Mouse (Mus musculus): Measurements from ENCODE around the gene D16Ertd472e.
"Not testable (repeated sequence)": the region's sequence is repeated elsewhere in the genome, so short reads cannot be mapped to it uniquely, and the experiment has no call there.

The D16Ertd472e gene

DNA sequence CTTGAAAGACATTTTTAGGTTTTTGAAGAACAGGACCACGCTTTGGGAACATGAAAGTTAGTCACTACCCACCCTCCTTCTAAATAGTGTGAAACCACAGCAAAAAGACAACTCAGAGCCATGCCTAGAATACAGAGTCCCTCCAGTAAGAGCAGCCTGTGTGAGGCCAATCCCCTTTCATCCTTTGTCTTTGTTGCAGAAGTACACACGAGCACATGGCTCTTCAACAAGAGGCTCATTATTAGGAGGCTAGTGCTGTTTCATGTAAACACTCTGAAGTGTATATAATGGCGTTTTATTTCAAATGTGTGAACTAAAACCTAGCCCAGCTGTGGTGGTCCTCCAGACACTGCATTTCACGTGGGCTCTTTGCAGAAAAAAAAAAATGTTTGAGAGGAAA lies 3.5 kb downstream of the D16Ertd472e start:
- no peak for DNase-seq (ENCODE audit: low spot score in 2 of 2)

DNA sequence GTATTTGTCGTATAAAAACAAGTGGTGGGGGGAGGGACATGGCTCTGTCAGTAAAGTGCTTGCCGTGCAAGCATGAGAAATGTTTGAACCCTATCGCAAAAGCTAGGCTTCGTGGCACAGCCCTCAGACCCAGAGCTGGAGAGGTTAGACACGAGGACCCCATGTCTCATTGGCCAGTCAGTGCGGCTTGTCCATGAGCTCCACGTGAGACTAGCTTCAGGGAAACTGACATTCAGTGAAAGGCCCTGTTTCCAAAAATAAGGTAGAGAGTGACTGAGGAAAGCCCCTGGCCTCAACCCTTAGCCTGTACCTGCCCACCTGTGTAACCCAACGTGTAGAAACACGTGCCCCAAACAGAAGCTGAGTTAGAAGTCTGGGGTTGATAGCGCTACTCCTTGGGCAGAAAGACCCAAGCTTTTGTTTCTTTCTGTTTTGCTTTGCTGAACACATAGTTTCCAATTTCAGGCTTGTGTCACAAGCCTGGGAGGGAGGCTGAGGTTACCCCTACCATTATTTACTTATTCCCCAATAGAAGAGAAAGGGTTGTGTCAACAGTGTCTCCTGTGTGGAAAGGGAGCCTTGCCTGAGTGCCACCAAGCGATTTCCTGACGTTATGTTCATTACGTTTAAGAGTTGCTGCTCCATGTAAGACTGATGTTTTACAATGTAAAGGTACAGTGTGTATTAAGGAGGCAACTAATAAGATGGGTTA lies 12.2 kb downstream of the D16Ertd472e start:
- DNase-seq (ENCODE audit: low spot score in 2 of 2): no peak

DNA sequence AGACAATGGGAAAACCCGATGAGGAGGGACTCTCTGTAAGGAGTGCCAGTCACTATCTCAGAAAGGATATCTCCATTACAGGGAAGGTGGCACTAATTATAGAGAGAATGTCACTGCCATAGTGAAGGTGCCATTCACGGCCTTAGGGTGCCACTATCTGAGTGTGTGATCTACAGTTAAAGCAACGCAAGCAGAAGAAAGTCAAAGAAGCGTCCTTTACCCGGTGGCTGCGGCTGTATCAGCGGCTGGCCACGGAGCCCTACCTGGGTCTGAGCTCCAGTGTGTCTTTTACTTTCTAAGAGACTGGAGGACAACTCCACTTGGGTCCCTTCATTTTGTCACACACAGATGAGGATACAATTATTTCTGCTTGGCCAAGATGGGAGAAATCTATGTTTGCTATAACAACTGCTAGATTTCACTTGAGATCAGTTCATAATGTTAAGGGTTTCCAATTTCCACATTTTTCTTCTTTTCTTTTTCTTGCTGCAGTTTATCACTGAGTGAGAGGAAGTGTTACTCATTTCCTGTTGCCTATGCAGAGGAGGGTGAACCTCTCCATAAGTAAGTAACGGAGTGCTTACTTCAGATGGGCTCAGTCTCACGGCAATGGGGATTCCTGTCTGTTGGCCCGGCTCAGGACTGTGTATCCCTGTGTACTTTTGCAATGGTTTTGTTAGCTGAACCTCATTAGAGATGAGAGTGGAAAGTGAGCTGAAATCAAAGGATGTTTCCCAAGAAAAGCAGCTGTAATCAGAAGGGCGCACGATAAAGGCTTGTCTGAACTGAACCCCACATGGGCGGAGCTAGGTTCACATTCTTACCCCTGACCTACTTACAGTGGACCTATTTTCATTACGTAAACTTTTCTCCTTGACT lies 13.2 kb downstream of the D16Ertd472e start:
- no peak for DNase-seq (ENCODE audit: low spot score in 2 of 2)

DNA sequence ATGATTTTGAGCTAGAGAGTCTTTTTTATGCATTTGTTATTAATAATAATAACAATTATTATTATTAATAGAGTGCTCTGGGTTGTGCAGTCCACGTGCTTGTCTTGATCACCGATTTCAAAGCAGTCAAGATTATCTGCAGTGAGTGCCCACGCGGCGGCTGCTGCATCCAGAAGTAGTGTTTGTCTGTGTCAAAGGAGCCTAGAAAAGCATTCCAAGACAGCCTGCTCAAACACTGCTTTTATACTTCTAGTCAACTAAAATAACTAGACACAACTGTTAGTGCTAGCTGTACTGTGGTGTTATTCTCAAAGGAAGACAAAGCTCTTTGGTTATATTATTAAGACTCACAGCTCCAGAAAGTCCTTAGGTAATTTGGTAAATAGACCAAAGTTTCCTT lies 15.9 kb downstream of the D16Ertd472e start:
- no peak for DNase-seq (ENCODE audit: low spot score in 2 of 2)

GRCm38 (mm10) chr16:78560063-78560462 lies 16.4 kb downstream of the D16Ertd472e start:
- DNase-seq (ENCODE audit: low spot score in 2 of 2): no peak

DNA sequence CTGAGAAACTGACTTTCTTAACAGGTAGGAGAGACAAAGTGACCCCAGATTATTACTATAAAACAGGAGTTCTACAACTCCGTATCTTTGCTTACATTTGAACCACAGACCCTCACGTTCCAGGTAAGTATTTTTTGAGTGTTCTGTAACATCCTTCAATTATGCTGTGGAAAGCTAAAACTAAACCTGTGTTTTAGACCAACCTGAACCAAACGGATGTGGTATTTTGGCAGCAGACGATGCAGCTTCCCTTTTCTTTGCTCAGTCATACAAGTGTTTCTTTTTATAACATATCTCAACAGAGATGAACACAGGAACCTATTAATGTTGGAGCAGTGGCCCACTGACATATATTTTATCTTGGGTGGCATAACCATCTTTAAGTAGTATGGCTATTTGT lies 18.9 kb downstream of the D16Ertd472e start:
- DNase-seq (ENCODE audit: low spot score in 2 of 2): no peak

GRCm38 (mm10) chr16:78554911-78555648 lies 21.4 kb downstream of the D16Ertd472e start:
- no peak for DNase-seq (ENCODE audit: low spot score in 2 of 2)

DNA sequence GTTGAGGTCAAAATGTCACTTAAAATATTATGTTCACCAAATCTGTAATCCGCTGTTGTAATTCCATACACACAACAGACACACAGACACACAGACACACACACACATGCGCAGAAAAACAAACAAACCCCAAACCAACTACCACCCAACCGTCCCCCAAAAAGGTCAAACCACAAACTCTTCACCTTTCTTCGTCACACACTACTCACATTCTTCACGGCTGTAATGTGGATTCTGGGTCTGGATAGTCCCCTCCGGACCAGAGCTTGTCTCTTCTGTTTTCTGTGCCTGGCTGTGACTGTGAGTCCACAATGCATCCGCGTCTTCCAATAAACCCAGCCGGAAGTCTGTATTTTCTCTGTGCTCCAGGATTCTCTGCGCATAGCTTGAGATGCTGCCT lies 29.1 kb downstream of the D16Ertd472e start:
- DNase-seq (ENCODE audit: low spot score in 2 of 2): no peak

DNA sequence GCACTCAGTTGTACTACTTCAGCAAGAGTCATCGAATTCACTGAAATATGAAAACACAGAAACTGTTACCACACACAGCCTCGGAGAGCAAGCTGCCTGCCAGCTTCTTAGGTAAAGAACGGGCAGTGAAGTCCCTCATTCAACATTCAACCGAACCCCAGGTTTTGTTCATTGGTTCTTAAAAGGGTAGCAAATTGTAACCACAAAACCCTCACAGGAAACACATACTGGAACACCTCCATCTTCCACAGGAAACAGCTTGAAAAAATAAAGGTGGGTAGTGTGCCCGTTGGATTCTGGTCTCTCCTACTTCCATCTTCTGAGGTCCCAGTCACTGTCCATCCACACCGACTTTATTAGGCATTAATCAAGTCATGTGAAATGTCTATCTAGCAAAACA lies 30.0 kb downstream of the D16Ertd472e start:
- no peak for DNase-seq (ENCODE audit: low spot score in 2 of 2)

- no peak for DNase-seq (ENCODE audit: low spot score in 2 of 2)
Measured at GRCm38 (mm10) chr16:78540376-78541246, 35.9 kb downstream of the D16Ertd472e start.

DNA sequence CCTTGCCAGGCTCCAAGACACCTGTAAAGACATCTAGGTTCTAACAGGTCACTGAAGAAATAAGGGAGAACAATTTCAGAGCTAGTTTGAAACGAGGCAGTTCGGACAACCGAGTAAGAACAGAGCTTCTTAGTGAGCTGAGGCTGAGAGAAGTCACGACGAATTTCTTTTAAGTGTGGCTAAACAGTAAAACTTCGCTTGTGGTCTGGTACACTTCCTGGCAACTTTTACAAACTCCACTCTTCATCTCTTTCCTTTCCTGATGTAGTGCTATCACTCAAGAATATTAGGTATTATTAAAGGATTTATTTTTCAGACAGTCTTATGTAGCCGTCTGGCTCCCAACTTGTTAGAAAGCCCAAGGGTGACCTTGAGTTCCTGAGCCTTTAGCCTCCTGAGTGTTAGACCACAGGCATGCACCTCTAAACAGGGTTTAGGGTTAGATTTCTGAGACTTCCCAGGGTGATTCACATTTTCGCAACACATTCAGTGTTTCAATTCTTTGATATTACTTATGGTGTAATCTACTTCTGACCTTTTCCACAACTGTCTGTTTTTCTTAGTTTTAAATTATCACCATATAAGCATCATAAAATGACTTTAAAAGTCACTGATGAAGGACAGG lies 38.6 kb downstream of the D16Ertd472e start:
- DNase-seq (ENCODE audit: low spot score in 2 of 2): no peak

DNA sequence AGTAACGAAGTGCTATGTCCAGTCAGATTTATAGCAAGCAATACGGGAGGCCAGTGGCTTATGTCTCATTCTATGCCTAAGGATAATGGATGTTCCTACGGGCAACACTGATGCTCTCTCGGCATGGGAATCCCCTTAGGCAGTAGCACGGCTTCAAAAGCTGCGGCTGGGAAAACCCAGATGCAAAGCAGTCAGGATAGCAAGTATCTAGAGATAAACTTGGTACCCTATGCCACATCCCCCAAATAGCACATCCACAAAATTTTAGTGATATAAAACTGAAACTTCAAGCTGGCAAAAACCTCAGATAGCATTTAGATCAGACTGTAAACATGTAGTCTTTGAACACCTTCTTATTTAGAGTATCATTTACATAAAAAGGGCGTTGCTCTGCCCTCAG lies 39.2 kb downstream of the D16Ertd472e start:
- DNase-seq (ENCODE audit: low spot score in 2 of 2): no peak

GRCm38 (mm10) chr16:78534468-78534867 lies 42.0 kb downstream of the D16Ertd472e start:
- DNase-seq (ENCODE audit: low spot score in 2 of 2): no peak

DNA sequence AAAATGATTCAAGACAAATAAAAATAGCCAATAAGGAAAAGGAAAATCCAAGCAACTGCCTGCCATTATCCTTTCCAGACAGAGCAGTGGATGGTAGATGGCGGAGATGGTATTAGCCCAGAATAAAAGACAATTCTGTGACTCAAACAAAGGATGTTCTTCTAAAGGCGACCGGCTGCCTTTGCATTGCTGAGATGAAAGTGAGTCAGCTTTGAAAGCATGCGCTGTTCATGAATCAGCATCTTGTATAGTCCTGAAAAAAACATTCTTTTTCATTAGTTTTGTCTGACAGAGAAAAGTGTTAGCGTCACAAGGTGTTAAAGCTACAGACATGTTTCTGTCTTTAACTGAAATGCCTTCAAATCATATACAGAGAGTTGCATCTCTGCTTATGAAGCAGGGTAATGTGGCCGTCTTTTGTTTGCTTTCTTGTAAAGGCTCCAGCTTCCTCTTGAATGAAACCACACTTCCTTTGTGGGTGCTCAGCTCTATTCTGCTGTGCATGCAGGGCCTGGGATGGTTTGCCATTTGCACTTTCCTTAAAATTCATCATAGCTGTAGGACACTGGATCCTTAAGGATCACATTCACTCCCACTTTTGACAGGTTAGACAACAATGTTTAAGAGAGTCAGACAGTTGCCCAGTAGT lies 44.4 kb downstream of the D16Ertd472e start:
- no peak for DNase-seq (ENCODE audit: low spot score in 2 of 2)

DNA sequence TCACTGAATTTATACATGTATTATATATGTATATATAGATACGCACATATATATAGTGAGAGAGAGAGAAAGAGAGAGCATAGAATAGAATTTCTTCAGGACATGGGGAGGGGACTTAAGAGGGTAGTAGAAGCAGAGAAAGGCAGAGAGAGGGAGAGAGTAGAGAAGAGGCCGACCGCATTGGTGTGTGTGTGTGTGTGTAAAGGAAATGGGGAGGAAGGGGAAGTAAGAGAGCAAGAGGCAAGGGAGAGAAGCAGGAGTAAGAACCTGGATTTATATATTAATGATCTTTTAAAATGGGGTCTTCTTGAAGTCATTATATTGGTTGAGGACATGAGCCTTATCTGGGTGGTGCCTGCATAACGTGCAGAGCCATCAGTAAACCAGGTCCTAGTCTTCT lies 53.5 kb downstream of the D16Ertd472e start:
- no peak for DNase-seq (ENCODE audit: low spot score in 2 of 2)

DNA sequence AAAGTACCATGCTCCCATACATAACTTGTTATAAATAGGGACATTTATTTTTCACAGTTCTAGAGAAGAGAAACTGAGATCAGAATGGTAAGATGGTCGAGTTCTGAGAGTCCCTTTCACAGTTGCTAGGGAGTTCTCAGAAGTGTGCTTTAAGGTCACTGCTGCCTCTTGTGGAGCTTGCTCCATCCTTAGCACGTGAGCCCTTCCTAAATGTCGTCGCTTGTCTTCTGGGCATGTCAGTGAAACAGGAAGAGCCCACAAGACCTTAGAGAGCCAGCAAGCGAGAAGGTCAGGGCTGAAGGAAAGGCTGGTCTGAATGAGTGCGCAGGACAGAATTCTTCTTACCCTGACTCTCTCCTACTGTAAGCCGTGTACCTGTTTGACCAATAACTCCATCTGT lies 57.8 kb downstream of the D16Ertd472e start:
- DNase-seq (ENCODE audit: low spot score in 2 of 2): no peak

GRCm38 (mm10) chr16:78517171-78517570 lies 59.3 kb downstream of the D16Ertd472e start:
- DNase-seq (ENCODE audit: low spot score in 2 of 2): no peak

DNA sequence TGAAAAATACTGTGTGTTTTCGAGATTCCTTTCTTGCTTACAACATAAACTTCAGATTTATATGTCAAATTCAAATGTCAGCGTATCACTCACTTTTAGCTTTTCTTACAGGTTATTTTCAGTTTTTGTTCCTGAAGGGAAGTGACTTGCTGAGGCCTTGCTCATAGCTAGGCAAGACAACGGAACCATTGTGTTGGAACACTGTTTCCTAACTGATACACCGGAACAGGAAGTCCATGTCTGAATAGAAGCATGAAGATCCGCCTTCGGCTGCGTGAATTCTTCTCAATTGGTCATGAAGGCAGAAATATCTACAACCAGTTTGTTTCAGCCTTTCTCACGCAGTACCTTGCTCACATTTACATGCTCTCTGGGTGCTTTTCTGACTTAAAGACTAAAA lies 65.0 kb downstream of the D16Ertd472e start:
- no peak for DNase-seq (ENCODE audit: low spot score in 2 of 2)

GRCm38 (mm10) chr16:78502492-78502891 lies 74.0 kb downstream of the D16Ertd472e start:
- DNase-seq (ENCODE audit: low spot score in 2 of 2): no peak

GRCm38 (mm10) chr16:78492696-78493095 lies 83.8 kb downstream of the D16Ertd472e start:
- not testable (repeated sequence) for DNase-seq (ENCODE audit: low spot score in 2 of 2)
